Mouse (Mus musculus) granulocyte monocyte progenitor cell, adult 5-6 weeks (primary cell): ENCODE results near the gene Aurkb. TPM values are rescaled to one million over a fixed set of nuclear protein-coding genes. Genes with fewer than 3 reads are reported as not detected.
"Not testable (repeated sequence)": the region's sequence is repeated elsewhere in the genome, so short reads cannot be mapped to it uniquely, and the experiment has no call there.

Experiments used
- ATAC-seq: replicated peaks from 2 replicates; pipeline ENCODE4 v1.8.0; 2016; ENCODE audit warnings: mild to moderate bottlenecking, moderate TSS enrichment, inconsistent platforms; ENCODE audit not compliant: poor library complexity, severe bottlenecking
- total RNA-seq, 2 experiments: library from RNA; stranded (forward) in 1 of 2; stranded (reverse) in 1 of 2; fragments of 200-712, 200-1000 nt in 1 of 2; fragments of >200 nt in 1 of 2; fragmentation: Nextera tagmentation in 1 of 2; gene quantifications; 2 replicates each; pipeline ENCODE4 v1.2.3; 2014 to 2017

Aurkb gene
- total RNA-seq (2014; fragmentation: Nextera tagmentation) = 80.2 and 105 TPM in 2 replicates
- 102 and 122 TPM in 2 replicates for total RNA-seq (2017)

DNA sequence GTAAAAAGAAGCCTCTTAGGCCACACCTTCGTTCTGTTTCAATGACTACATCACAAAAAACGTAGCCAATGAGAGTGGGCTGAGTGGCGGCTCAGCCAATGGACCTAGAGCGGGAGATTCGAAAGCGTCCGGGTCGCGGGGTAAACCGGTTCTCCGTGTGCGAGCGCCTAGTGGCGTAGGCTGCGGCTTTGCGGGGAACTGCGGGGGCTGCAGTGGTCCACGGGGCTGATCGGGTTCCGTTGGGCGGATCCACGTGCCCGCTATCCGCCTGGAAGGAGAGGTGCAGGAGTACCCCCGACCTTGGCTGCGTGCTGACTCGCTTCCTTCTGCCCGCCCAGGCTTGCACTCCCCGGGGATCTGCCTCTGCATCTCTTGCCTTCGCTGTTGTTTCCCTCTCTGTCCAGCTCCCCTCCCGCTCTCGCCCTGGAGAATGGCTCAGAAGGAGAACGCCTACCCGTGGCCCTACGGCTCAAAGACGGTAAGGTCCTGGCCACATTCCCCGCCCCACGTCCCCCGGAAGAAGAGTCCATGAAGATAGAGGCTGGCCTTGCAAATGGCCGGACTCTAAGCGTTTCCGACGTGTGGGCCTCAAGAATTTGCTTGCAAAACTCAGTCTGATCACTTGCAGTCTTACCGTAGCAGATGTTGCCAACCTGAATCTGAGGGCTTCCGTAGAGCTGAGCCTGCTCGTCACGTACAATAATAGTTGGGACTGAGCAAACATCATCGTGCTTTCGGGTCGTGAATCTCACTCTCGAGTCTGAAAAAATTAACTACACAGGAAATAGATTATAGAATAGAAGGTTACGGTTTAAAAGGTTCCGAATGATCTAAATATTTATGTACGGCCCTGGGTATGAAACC is at the start of gene Aurkb:
Gene Aurkb (plus strand): TSS at position 117 of the 864 bp plus-strand sequence.
- peak; percentile 77 for ATAC-seq

DNA sequence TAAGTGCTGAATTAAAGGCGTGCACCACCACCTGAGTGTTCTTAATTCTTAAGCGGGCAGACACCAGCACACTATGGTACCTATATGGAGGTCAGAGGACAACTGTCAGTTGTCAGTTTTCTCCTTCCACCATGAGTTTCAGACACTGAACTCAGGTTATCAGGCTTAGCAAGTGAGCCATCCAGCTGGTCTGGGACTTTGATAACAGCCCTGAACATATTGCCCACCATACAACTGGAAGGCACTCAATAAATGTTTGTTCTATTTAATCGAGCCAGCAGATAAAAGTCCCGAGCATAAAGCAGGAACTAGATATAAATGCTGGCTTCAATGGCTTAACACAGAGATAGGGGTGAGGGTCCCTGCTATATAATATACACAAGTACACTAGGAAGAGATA is 48.4 kb upstream of the Aurkb start:
- no peak for ATAC-seq

DNA sequence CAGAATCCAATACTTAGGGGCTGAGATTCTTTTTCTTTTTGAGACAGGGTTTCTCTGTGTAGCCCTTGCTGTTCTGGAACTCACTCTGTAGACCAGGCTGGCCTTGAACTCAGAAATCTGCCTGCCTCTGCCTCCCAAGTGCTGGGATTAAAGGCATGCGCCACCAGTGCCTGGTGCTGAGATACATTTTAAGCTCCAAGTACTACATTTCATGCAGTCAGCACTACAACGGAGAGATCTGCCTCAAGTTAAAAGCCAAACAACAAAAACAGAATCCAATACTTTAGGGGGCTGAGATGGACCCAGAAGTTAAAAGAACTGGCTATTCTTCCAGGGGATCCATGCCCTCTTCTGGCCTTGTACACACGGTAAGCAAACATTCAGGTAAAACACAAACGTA is 42.7 kb upstream of the Aurkb start:
- not testable (repeated sequence) for ATAC-seq

DNA sequence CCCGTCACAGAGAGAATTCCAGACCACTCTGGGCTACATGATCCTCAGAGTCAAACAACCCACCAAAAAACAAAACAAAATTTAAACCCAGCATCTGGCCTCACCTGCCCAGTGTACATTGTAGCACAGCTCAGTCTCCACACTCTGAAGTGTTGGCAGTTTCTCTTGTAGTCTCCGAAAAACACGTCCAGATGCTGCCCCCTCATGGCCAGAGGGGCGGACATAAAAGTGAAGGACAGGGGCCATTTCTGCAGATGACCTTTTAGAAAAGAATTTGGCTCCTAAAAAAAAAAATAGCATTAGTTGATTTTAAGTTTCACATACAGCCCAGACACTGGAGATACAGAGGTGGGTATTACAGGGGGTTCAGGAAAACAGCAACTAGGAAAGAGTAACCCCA is 41.9 kb upstream of the Aurkb start:
- no peak for ATAC-seq

DNA sequence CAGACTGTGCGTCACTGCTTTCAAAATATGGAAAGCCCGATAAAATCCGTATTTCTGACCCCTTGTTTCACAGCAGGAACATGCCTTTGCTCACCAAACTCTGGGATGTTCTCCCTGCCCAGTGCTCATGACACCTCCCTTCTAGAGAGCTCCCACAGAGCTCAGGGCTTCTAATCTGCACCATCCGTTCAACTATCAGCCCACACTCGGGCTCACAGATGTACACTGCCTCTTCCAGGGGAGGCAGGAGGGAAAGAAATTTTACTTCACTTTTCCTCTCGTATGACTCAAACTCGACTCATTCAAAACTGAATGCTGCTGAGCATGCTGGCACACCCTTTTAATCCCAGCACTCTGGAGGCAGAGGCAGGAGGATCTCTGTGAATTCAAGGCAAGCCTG is 40.3 kb upstream of the Aurkb start:
- ATAC-seq = no peak

DNA sequence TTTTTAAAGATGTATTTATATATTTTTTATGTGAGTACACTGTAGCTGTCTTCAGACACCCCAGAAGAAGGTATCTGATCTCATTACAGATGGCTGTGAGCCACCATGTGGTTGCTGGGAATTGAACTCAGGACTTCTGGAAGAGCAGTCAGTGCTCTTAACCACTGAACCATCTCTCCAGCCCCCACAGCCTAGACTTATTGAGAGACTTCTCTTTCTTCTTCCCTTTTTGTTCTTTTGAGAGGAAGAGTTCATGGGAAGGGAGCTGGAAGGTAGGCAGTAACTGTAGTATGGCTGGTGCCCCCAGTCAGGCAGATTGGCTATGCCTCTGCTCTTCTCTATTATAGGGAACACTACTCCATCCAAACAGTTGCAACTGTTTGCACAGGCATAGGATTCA is 38.9 kb upstream of the Aurkb start:
- not testable (repeated sequence) for ATAC-seq

DNA sequence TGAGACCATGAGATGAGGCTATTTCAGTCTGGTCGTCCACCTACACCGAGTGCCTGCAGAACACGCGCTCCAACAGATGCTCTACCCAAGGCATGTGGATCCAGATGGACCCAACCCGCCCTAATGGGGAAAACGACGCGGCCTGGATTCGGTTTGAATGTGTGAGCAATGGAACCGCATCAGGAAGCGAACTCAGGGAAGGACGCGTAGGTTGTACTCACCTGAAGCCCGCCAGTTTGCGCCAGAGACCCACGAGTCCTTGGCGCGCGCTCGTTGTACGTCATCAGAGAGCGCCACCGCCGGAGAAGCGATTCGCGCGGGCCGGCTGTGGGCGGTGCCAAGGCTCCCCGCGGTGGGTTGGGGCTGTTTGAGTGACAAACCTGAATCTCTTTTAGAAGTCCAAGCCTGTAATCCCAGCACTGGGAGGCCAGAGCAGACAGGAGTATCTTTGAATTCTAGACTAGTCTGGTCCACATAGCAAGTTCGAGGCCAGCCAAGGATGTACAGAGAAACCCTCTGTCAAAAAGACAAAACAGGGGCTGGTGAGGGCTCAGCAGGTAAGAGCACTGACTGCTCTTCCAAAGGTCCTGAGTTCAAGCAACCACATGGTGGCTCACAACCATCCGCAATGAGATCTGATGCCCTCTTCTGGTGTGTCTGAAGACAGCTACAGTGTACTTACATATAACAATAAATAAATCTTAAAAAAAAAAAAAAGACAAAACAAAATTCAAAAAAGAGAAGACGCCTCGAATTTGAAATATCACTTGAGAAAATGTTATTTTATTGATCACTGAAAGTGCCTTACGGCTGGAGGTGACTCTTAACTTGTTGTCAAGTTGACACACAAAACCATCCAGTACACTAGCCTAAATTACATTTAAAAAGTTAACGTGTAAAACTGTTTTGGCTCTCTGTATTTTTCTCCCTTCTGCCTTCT is 37.0 kb upstream of the Aurkb start, which contains the start of gene Pfas:
Gene Pfas (minus strand): TSS at position 279 of the 940 bp plus-strand sequence.
- ATAC-seq = peak; percentile 94

DNA sequence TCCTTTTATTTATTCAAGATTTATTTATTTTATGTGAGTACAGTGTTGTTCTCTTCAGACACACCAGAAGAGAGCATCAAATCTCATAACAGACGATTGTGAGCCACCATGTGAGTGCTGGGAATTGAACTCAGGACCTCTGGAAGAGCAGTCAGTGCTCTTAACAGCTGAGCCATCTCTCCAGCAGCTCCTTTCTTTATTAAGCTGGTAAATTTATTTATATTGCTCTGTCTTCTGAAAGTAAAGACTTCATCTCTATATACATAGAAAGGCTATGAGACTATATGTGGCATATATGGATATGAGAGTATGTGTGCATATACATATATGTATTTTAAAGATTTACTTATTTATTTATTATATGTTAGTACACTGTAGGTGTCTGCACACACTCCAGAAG is 35.9 kb upstream of the Aurkb start:
- ATAC-seq = no peak

DNA sequence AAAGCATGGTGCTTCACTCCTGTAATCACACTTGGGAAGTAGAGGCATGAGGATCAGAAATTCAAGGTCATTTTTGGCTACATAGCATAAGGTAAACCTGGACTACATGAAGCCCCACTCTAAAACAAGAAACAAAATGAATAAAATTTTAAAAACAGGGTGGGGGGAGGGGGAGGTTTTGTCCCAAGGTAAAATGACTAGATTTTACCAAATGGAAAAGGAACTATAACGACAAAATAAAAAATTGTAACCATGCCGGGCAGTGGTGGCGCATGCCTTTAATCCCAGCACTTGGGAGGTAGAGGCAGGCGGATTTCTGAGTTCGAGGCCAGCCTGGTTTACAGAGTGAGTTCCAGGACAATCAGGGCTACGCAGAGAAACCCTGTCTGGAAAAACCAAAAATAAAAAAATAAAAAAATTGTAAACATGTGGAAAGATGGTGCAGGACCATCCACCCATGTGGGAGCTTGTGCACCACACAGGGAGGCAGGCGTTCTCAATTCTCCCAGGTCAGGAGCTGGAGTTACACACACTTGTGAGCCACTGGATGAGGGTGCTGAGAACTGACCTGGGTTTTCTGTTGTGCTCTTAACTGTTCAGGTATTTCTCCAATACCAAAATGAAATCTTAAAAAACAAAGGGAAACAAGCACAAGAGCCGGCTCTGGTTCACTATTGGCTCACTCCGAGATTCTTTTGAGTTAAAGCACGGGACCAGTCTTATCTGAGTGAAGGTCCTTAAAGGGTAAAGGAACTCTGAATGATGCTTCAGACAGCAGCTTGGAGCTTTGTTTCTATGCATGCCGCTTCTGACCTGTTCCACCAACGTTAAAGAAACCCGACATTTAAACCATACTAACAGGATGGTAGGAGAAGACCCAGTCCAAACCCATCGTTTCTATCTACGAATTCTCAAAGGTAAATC is 34.8 kb upstream of the Aurkb start:
- no peak for ATAC-seq

DNA sequence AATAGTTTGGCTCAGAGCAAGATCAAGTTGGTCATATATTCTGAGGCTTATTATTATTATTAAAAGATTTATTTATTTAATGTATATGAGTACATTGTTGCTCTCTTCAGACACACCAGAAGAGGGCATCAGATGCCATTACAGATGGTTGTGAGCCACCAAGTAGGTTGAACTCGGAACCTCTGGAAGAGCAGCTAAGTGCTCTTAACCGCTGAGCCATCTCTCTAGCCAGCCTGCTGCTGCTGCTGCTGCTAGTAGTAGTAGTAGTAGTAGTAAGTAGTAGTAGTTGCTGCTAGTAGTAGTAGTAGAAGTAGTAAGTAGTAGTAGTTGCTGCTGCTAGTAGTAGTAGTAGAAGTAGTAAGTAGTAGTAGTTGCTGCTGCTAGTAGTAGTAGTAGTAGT is 34.0 kb upstream of the Aurkb start:
- not testable (repeated sequence) for ATAC-seq

DNA sequence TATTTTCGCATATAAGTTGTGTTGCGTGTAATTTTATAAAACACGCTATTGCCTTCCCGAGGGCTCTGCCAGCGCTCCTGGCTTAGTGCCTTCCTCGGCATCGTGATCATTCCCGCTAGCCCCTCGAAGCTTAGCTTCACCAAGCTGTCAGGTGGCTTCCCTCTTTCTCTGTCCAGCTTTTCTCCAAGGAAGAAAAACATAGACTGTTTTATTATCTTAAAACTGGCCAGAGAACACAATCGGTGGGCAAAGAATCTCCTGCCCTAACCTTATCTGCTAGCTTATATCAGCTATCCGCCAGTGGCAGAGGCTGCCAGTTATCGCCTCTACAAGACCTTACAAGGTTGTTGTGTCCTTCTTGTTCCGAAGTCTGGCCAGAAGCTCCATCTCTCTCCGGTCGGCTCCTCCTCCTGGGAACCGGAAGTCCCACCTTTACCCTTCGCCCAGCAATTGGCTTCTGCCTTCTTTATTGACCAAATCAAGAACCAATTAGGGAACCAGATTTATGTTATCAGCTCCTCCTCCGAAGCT is 33.3 kb upstream of the Aurkb start:
- peak; percentile 56 for ATAC-seq

DNA sequence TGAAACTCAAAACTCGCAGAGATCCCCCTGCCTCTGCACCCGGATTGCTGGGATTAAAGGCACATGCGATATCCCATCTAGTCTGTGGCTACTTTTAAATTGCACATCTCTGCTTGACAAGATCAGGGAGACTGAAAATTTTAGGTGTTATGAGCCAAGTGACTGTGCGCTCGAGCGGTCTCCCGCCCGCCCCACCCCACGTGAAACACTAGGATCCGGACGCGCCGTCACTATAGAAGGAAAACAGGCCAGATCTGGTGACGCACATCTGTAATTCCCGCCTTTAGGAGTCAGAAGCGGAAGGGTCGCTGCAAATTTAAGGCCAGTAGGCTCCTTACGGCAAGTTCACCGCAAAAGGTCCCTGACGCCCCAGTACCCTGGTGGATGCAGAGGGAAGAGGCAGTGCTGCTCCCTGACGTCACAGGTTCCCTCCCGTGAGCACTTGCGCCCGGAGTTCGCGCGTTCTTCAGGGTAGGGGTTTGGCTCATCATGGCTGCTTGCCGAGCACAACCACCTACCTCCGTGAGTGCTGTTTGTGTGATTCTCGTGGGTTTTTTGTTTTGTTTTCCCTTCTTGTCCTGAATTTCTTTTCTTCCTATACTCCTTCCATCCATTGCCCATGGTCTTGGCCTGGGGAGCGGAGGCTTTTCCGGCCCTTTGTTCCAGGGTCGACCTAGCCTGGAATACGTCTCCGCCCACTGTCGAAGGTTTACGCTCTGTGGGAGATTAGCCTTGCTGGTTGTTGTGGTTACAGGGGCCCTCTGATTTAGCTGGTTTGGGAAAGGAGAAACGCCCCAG is 29.6 kb upstream of the Aurkb start, which contains the start of gene Ctc1:
Gene Ctc1 (plus strand): TSS at position 268 of the 798 bp plus-strand sequence.
- ATAC-seq = peak; percentile 95

DNA sequence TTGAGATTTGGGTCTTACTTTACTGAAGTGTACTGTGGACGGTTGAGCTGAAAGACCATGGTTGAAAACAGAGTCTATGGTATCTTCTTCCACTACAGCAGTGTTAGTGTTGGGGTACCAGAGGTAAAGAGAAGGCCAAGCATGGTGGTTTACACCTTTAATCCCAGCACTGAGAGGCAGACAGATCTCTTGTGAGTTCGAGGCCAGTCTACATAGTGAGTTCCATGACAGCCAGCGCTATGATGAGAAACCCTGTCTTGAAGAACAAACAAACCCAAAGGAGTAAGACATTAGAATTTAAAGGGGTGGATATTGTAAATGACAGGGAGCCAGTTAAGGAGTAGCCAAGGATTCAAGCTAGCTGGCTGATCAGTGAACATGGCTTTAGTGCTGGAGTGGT is 28.7 kb upstream of the Aurkb start:
- no peak for ATAC-seq

DNA sequence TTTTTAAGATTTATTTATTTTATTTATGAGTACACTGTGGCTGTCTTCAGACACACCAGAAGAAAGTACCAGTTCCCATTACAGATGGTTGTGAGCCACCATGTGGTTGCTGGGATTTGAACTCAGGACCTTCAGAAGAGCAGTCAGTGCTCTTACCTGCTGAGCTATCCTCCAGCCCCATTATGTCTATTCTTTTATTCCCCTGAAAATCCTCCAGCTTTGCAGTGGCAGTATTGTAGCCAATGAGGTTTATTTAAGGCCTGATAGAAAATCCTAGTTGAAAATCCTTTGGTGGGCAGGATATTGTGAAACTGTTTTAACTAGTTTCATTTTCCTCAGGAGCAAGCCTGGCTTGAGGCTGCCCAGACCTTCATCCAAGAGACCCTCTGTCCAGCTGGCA is 24.8 kb upstream of the Aurkb start:
- ATAC-seq = no peak

DNA sequence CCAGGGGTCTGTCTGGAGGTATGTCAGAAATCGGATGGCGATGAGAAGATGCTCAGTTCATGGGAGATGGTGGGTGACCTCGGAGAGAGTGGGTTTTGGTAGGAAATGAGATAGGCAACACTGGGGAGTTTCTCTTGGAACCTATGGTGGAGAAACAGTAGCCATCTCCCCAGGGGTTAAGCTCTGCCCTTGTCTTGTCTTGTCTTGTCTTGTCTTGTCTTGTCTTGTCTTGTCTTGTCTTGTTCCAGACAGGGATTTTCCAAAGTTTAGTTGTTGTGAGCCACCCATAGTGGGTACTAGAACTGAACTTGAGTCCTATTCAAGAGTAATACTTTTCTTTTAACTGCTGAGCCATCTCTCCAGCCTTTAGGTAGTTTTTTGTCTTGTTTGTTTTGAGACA is 18.9 kb upstream of the Aurkb start:
- ATAC-seq = no peak

DNA sequence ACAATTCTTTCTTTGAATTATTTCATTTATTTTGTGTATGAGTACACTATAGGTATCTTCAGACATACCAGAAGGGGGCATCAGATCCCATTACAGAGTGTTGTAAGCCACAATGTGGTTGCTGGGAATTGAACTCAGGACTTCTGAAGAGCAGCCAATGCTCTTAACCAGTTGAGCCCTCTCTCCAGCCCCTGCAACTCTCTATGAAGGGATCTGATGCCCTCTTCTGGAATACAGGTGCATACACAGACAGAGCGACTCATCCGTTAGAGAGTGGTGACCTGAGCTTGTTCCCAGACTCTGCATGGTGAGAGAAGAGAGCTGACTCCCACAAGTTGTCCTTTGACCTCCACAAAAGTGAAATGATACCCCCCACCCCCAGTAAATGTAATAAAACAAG is 16.6 kb upstream of the Aurkb start:
- no peak for ATAC-seq

DNA sequence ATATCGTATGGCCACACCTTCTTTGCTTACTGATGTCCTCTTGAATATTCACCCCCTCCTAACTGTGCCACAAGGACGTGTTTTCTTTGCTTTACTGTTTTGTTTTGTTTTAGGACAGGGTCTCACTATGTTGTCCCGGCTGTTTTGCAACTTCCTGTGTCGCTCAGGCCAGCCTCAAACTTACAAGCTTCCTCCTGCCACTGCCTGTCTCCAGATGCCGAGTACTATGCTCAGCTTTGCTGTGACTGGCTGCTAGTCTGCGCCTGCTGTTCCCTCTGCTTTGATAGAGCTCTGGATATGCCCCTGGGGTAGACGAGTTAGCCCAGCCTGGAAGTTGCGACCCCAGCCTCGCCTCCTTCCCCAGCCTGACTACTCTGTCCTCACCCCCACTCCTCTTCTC is 11.9 kb upstream of the Aurkb start:
- ATAC-seq = peak; percentile 47

DNA sequence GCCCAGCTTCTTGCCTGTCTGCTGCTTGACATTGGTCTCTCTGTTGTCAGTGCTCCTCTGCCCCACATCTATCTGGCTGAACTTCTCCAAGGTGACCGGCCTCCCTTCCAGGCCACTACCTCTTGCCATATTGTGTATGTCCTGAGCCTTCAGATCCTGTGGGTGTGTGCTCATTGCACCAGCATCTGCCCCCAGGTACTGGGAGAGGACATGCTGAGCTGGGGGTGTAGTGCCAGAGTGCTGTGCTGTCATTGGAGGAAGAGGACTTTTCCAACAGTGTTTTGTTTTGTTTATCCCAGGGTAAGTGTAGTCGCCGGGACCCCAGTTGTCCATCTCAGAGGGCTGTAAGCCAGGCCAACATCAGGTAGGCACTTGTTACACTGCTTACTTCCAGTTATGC is 10.9 kb upstream of the Aurkb start:
- ATAC-seq = no peak

DNA sequence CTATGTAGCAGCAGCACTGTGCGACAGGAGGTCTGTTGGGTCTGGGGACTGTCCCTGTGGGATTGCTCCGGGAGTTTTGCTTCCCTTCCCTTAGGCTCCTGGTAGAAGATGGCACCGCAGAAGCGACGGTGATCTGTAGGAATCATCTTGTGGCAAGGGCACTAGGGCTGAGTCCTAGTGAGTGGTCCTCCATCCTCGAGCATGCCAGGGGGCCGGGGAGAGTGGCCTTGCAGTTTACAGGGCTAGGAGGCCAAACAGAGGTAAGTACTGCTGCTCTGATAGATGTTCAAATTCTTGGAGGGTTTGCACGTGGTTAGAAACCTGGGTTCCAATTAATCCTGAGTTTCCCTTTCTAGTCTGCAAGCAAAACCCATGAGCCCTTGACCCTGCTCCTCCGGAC is 10.0 kb upstream of the Aurkb start:
- ATAC-seq = no peak
